In genomic region chr3:52390766-52391665, GRCm38 (mm10) we compare ENCODE assay signal across 18 mouse cellular contexts.
A peak's percentile ranks its signal among the peaks of the same experiment; 100 is the strongest.
DNase-seq lines count a peak whose midpoint lies in the region; ATAC-seq and TF ChIP-seq lines count a peak whose summit lies in the region.
"Had no signal": no experiment of that assay in that cellular context is flagged by ENCODE, and none has a peak within 500 bp of the region (broad histone marks: within the 10 kb centered on the region; RNA-seq: fewer than 3 reads in every experiment).

No protein-coding gene starts in this region.

- no peak for DNase-seq in gastrocnemius, adult 2 months
- DNase-seq in gastrocnemius, adult 8-10 months (ENCODE audit: low spot score in 2 of 2) = no peak
- peak; percentile 46 for DNase-seq in thymus, postnatal 4 days
- DNase-seq in thymus, postnatal 10 days (ENCODE audit: low spot score in 2 of 2) = no peak
- DNase-seq in forebrain, postnatal 0 days = no peak
- DNase-seq in heart, postnatal 10 days = no peak
- DNase-seq: adrenal gland, adult 2 months; gastrocnemius, postnatal 10 days; kidney, adult 18-20 months; liver; retina, postnatal 1 day had no signal

- H3K4me1 ChIP-seq in forebrain, postnatal 0 days (ENCODE audit: insufficient read depth) = no peaks in the 10 kb centered on the region
- H3K4me1 ChIP-seq: hindbrain, embryonic 15.5 days; neural tube, embryonic 15.5 days had no signal

- no peaks in the 10 kb centered on the region for H3K36me3 ChIP-seq in forebrain, postnatal 0 days (ENCODE audit: insufficient read depth)
- H3K36me3 ChIP-seq: embryonic facial prominence, embryonic 10.5 days; hindbrain, embryonic 15.5 days; neural tube, embryonic 15.5 days had no signal

- H3K27me3 ChIP-seq in forebrain, postnatal 0 days (ENCODE audit: insufficient read depth, low read length) = no peaks in the 10 kb centered on the region
- H3K27me3 ChIP-seq: hindbrain, embryonic 15.5 days; neural tube, embryonic 15.5 days had no signal

- intact Hi-C loops in gastrocnemius, adult 2 months (cut with DNase I) = no loop called here
- intact Hi-C loops in heart, postnatal 10 days (cut with DNase I) = no loop called here

- no peak for TF ChIP-seq CTCF in gastrocnemius, adult 2 months (IDR thresholded peaks at IDR 0.05)
- no peak for TF ChIP-seq CTCF in forebrain, postnatal 0 days (IDR thresholded peaks at IDR 0.05; ENCODE audit: low read depth)

- H3K27ac ChIP-seq in gastrocnemius, adult 2 months = peak overlapping the region; percentile 53; the same call in 1 of the 2 replicates
- no peak overlapping the region for H3K27ac ChIP-seq in forebrain, postnatal 0 days (ENCODE audit: low read depth, low read length)
- H3K27ac ChIP-seq: embryonic facial prominence, embryonic 10.5 days; hindbrain, embryonic 15.5 days; neural tube, embryonic 15.5 days had no signal

- H3K4me3 ChIP-seq in gastrocnemius, adult 2 months = no peak overlapping the region
- H3K4me3 ChIP-seq in forebrain, postnatal 0 days (ENCODE audit: low read depth, low read length) = no peak overlapping the region
- H3K4me3 ChIP-seq: embryonic facial prominence, embryonic 10.5 days; erythroblast, embryonic 14.5 days; hindbrain, embryonic 15.5 days; neural tube, embryonic 15.5 days had no signal

- ATAC-seq in common myeloid progenitor, adult 5-6 weeks (replicated peaks; ENCODE audit: low read depth, poor library complexity, severe bottlenecking) = peak; percentile 63; the same call in 1 of the 2 replicates
- no peak for ATAC-seq in forebrain, postnatal 0 days
- ATAC-seq: forebrain, embryonic 16.5 days had no signal

- 83% methylated on average over 17 of the region's 17 CpGs for WGBS in forebrain, postnatal 0 days

- H3K9ac ChIP-seq in forebrain, postnatal 0 days = no peak overlapping the region
- H3K9ac ChIP-seq: hindbrain, embryonic 15.5 days; neural tube, embryonic 15.5 days had no signal

- H3K4me2 ChIP-seq in forebrain, postnatal 0 days (ENCODE audit: low read depth) = no peak overlapping the region
- H3K4me2 ChIP-seq: hindbrain, embryonic 15.5 days; midbrain, embryonic 11.5 days; neural tube, embryonic 15.5 days had no signal

- H3K9me3 ChIP-seq in forebrain, postnatal 0 days (ENCODE audit: low read length) = no peaks in the 10 kb centered on the region
- H3K9me3 ChIP-seq: hindbrain, embryonic 15.5 days; neural tube, embryonic 15.5 days had no signal
